Mouse (Mus musculus) stomach, adult 2 months (tissue): Measurements from ENCODE around the gene Nphs2. TPM values are rescaled to one million over a fixed set of nuclear protein-coding genes. Genes with fewer than 3 reads are reported as not detected.

Experiments
- polyA plus RNA-seq: library from polyadenylated mRNA; depleted of rRNA; stranded (reverse); fragments of >200 nt; gene quantifications from 2 replicates; pipeline ENCODE4 v1.2.3, GENCODE M21; 2012; rRNA removed

Gene Nphs2
- polyA plus RNA-seq = 0.02 and 0.24 TPM in 2 replicates

GRCm38 (mm10) chr1:156310630-156311029, at the start of gene Nphs2:
Gene Nphs2 (plus strand): TSS chr1:156310727.

GRCm38 (mm10) chr1:156302911-156303749, 7.4 kb upstream of the Nphs2 start, which contains the start of gene Tdrd5:
Gene Tdrd5 (minus strand): TSS chr1:156303664.

GRCm38 (mm10) chr1:156365740-156366139, 55.2 kb downstream of the Nphs2 start, which contains the start of gene Gm2000:
Gene Gm2000 (plus strand): TSS chr1:156366040.

Other genes with a start within 250 kb of the Nphs2 start
- gene Fam163a, start 105.7 kb upstream of the Nphs2 start, polyA plus RNA-seq = 0.27 and 0.31 TPM in 2 replicates
- gene Tdrd5, start 7.1 kb upstream of the Nphs2 start, polyA plus RNA-seq = not detected in 2 replicates
- gene Gm2000, start 55.3 kb downstream of the Nphs2 start, polyA plus RNA-seq = 1.4 and 2.3 TPM in 2 replicates
- gene Axdnd1, start 110.4 kb downstream of the Nphs2 start, polyA plus RNA-seq = not detected in 2 replicates
- gene Soat1, start 163.6 kb downstream of the Nphs2 start, polyA plus RNA-seq = 4.9 and 7.4 TPM in 2 replicates
- gene Gm10031, start 213.3 kb downstream of the Nphs2 start, polyA plus RNA-seq = 9.1 and 11.2 TPM in 2 replicates
- gene Abl2, start 248.1 kb downstream of the Nphs2 start, polyA plus RNA-seq = 0.69 and 2.3 TPM in 2 replicates